Mouse (Mus musculus) forebrain, postnatal 0 days (tissue): ENCODE data around the gene Gm9117. TPM values are rescaled to one million over a fixed set of nuclear protein-coding genes. Genes with fewer than 3 reads are reported as not detected.
"Not testable (repeated sequence)": the region's sequence is repeated elsewhere in the genome, so short reads cannot be mapped to it uniquely, and the experiment has no call there.

Experiments
- ATAC-seq: fragments of 200-750 bp; cut with Nextera tagmentation; 2 replicates; pipeline ENCODE4 v1.8.0; 2017; ENCODE audit warnings: mild to moderate bottlenecking, moderate library complexity
- DNase-seq: peaks from one replicate; pipeline ENCODE4 v3.0.0-alpha.2; 2015
- H3K27ac ChIP-seq: fragments of 300-500 bp; sonication (generic); 2 replicates; pipeline ENCODE4 v1.5.1; 2014; ENCODE audit warnings: low read depth, mild to moderate bottlenecking, antibody characterized with exemption, low read length, moderate library complexity, mixed read lengths
- H3K27me3 ChIP-seq: fragments of 300-500 bp; sonication (generic); 2 replicates; pipeline ENCODE4 v1.6.1; 2014; ENCODE audit warnings: mild to moderate bottlenecking, low read length, mixed read lengths; ENCODE audit not compliant: insufficient read depth
- H3K36me3 ChIP-seq: fragments of 300-500 bp; sonication (generic); 2 replicates; pipeline ENCODE4 v1.6.1; 2014; ENCODE audit warnings: mild to moderate bottlenecking, moderate library complexity; ENCODE audit not compliant: insufficient read depth
- H3K4me1 ChIP-seq: fragments of 300-500 bp; sonication (generic); 2 replicates; pipeline ENCODE4 v1.6.1; 2014; ENCODE audit warnings: antibody characterized with exemption; ENCODE audit not compliant: insufficient read depth
- H3K4me2 ChIP-seq: fragments of 300-500 bp; sonication (generic); 2 replicates; pipeline ENCODE4 v1.6.1; 2014; ENCODE audit warnings: low read depth, mild to moderate bottlenecking, moderate library complexity
- H3K4me3 ChIP-seq: fragments of 300-500 bp; sonication (generic); 2 replicates; pipeline ENCODE4 v1.5.1; 2014; ENCODE audit warnings: low read depth, low read length, mixed read lengths
- H3K9ac ChIP-seq: fragments of 300-500 bp; sonication (generic); 2 replicates; pipeline ENCODE4 v1.6.1; 2014; ENCODE audit warnings: mild to moderate bottlenecking
- H3K9me3 ChIP-seq: fragments of 300-500 bp; sonication (generic); 2 replicates; pipeline ENCODE4 v1.6.1; 2016; ENCODE audit warnings: low read length
- WGBS: fragments of 180-500 bp; shearing (Covaris S2); extraction: QIAGEN DNeasy Blood & Tissue Kit; methylation state at CpG from one replicate; pipeline ENCODE4 v1.1.7; 2014; 5-methylcytosine and 5-hydroxymethylcytosine counted together
- polyA plus RNA-seq: library from polyadenylated mRNA; unstranded; fragments of >200 nt; fragmentation: Nextera tagmentation; extraction: Ambion mirVana; gene quantifications from 2 replicates; pipeline ENCODE4 v1.2.1, GENCODE M21; 2015
- total RNA-seq: library from RNA; depleted of rRNA; stranded (reverse); fragments of >200 nt; gene quantifications from 2 replicates; pipeline ENCODE4 v1.2.3, GENCODE M21; 2014; rRNA removed

Gm9117 gene
- total RNA-seq, result not detected in 2 replicates
- not detected in 2 replicates for polyA plus RNA-seq

- ATAC-seq, H3K36me3 ChIP-seq, H3K27ac ChIP-seq, H3K9me3 ChIP-seq, H3K4me3 ChIP-seq, H3K9ac ChIP-seq, DNase-seq, H3K4me2 ChIP-seq, H3K4me1 ChIP-seq, H3K27me3 ChIP-seq: not testable (repeated sequence)
- WGBS, result 93% methylated on average over 3 of the region's 4 CpGs
Measured at GRCm38 (mm10) chr3:93943443-93943842, at the start of gene Gm9117. Gene Gm9117 (minus strand): TSS chr3:93943543.

GRCm38 (mm10) chr3:93968938-93969337 is 25.6 kb upstream of the Gm9117 start:
- not testable (repeated sequence) for DNase-seq, H3K4me3 ChIP-seq, H3K36me3 ChIP-seq, H3K9me3 ChIP-seq, H3K27me3 ChIP-seq, H3K4me2 ChIP-seq, H3K9ac ChIP-seq, H3K27ac ChIP-seq, ATAC-seq, H3K4me1 ChIP-seq
- 98% methylated on average over 5 of the region's 6 CpGs for WGBS

- H3K4me3 ChIP-seq, H3K4me2 ChIP-seq, H3K9ac ChIP-seq, H3K27me3 ChIP-seq, H3K4me1 ChIP-seq, H3K36me3 ChIP-seq, DNase-seq, H3K9me3 ChIP-seq, ATAC-seq, H3K27ac ChIP-seq: not testable (repeated sequence)
- WGBS, result 75% methylated on average over 2 of the region's 4 CpGs
Measured at GRCm38 (mm10) chr3:93961214-93961613, 17.9 kb upstream of the Gm9117 start, which contains the start of gene Tdpoz5. Gene Tdpoz5 (minus strand): TSS chr3:93961314.

- DNase-seq, H3K9ac ChIP-seq, H3K27ac ChIP-seq, H3K36me3 ChIP-seq, H3K4me1 ChIP-seq, H3K4me3 ChIP-seq, H3K4me2 ChIP-seq, ATAC-seq, H3K27me3 ChIP-seq, H3K9me3 ChIP-seq: not testable (repeated sequence)
- WGBS, result no CpG with 5 or more reads among the region's 3 CpGs
Measured at GRCm38 (mm10) chr3:93938386-93938785, 5.0 kb downstream of the Gm9117 start.

Other genes starting within 250 kb of the Gm9117 start
- gene Gm5773, start 170.5 kb downstream of the Gm9117 start, total RNA-seq, result not detected in 2 replicates
- not detected in 2 replicates for gene Gm5773, start 170.5 kb downstream of the Gm9117 start, polyA plus RNA-seq
- not detected in 2 replicates for gene Tdpoz4, start 147.1 kb downstream of the Gm9117 start, total RNA-seq
- not detected in 2 replicates for gene Tdpoz4, start 147.1 kb downstream of the Gm9117 start, polyA plus RNA-seq
- gene Tdpoz3, start 117.5 kb downstream of the Gm9117 start, total RNA-seq, result not detected in 2 replicates
- not detected in 2 replicates for gene Tdpoz3, start 117.5 kb downstream of the Gm9117 start, polyA plus RNA-seq
- not detected in 2 replicates for gene Tdpoz5, start 17.8 kb upstream of the Gm9117 start, total RNA-seq
- not detected in 2 replicates for gene Tdpoz5, start 17.8 kb upstream of the Gm9117 start, polyA plus RNA-seq
- not detected in 2 replicates for gene Gm9125, start 111.3 kb upstream of the Gm9117 start, total RNA-seq
- not detected in 2 replicates for gene Gm9125, start 111.3 kb upstream of the Gm9117 start, polyA plus RNA-seq
- not detected in 2 replicates for gene Gm10697, start 129.1 kb upstream of the Gm9117 start, total RNA-seq
- not detected in 2 replicates for gene Gm10697, start 129.1 kb upstream of the Gm9117 start, polyA plus RNA-seq
- not detected in 2 replicates for gene Gm10696, start 234.7 kb upstream of the Gm9117 start, total RNA-seq
- gene Gm10696, start 234.7 kb upstream of the Gm9117 start, polyA plus RNA-seq, result not detected in 2 replicates